Mouse (Mus musculus): ENCODE data around the gene Abcc5. TPM values are rescaled to one million over a fixed set of nuclear protein-coding genes. Genes with fewer than 3 reads are reported as not detected.
A peak's percentile ranks its signal among the peaks of the same experiment; 100 is the strongest.

Abcc5 gene
- polyA plus RNA-seq, 1 experiment = 56.0 TPM

- TF ChIP-seq POLR2A (IDR thresholded peaks at IDR 0.05; ENCODE audit: low read depth, low read length) (no peak), CTCF (conservative IDR thresholded peaks at IDR 0.05; ENCODE audit: insufficient read depth, insufficient read length, low read depth, low read length) (no peak)
- Histone ChIP-seq H3K27ac (ENCODE audit: insufficient read depth, low read depth, low read length) (no peak overlapping the region), H3K4me1 (ENCODE audit: control insufficient read depth, insufficient read depth, low read length) (peaks cover 3% of the 10 kb centered on the region; the same call in 1 of the 2 replicates), H3K36me3 (ENCODE audit: control insufficient read depth, insufficient read depth, low read length) (no peaks in the 10 kb centered on the region), H3K27me3 (replicated peaks; ENCODE audit: control insufficient read depth, insufficient read depth, low read length) (no peaks in the 10 kb centered on the region), H3K4me3 (ENCODE audit: insufficient read depth, low read depth, low read length) (no peak overlapping the region)
- DNase-seq = peak; percentile 39
- WGBS = 51% methylated on average over 8 of the region's 8 CpGs
These were observed 14.1 kb downstream of the Abcc5 start for GRCm38 (mm10) chr16:20411958-20412570.

GRCm38 (mm10) chr16:20405335-20405734, 20.9 kb downstream of the Abcc5 start:
- H3K4me1 ChIP-seq (ENCODE audit: control insufficient read depth, insufficient read depth, low read length) = no peaks in the 10 kb centered on the region
- no peak for TF ChIP-seq CTCF (conservative IDR thresholded peaks at IDR 0.05; ENCODE audit: insufficient read depth, insufficient read length, low read depth, low read length)
- no peak for TF ChIP-seq POLR2A (IDR thresholded peaks at IDR 0.05; ENCODE audit: low read depth, low read length)
- 79% methylated on average over 4 of the region's 4 CpGs for WGBS
- H3K27ac ChIP-seq (ENCODE audit: insufficient read depth, low read depth, low read length) = no peak overlapping the region
- 0 out of 2 replicates have a peak, but pooled peaks cover 2% of the 10 kb centered on the region for H3K36me3 ChIP-seq (ENCODE audit: control insufficient read depth, insufficient read depth, low read length)
- no peaks in the 10 kb centered on the region for H3K27me3 ChIP-seq (replicated peaks; ENCODE audit: control insufficient read depth, insufficient read depth, low read length)
- H3K4me3 ChIP-seq (ENCODE audit: insufficient read depth, low read depth, low read length) = no peak overlapping the region
- no peak for DNase-seq

GRCm38 (mm10) chr16:20403327-20403726, 22.9 kb downstream of the Abcc5 start:
- H3K36me3 ChIP-seq (ENCODE audit: control insufficient read depth, insufficient read depth, low read length) = peaks cover 2% of the 10 kb centered on the region; the same call in 1 of the 2 replicates
- WGBS = 94% methylated on average over 2 of the region's 2 CpGs
- no peak for TF ChIP-seq POLR2A (IDR thresholded peaks at IDR 0.05; ENCODE audit: low read depth, low read length)
- no peak for TF ChIP-seq CTCF (conservative IDR thresholded peaks at IDR 0.05; ENCODE audit: insufficient read depth, insufficient read length, low read depth, low read length)

GRCm38 (mm10) chr16:20401592-20401991, 24.6 kb downstream of the Abcc5 start:
- peaks cover 2% of the 10 kb centered on the region; the same call in 1 of the 2 replicates for H3K36me3 ChIP-seq (ENCODE audit: control insufficient read depth, insufficient read depth, low read length)

More at GRCm38 (mm10) chr16:20403327-20403726, 22.9 kb downstream of the Abcc5 start:
- Histone ChIP-seq H3K27me3 (replicated peaks; ENCODE audit: control insufficient read depth, insufficient read depth, low read length) (no peaks in the 10 kb centered on the region), H3K27ac (ENCODE audit: insufficient read depth, low read depth, low read length) (no peak overlapping the region), H3K4me1 (ENCODE audit: control insufficient read depth, insufficient read depth, low read length) (no peaks in the 10 kb centered on the region), H3K4me3 (ENCODE audit: insufficient read depth, low read depth, low read length) (no peak overlapping the region)
- no peak for DNase-seq

GRCm38 (mm10) chr16:20400707-20401591, 25.2 kb downstream of the Abcc5 start:
- Histone ChIP-seq H3K36me3 (ENCODE audit: control insufficient read depth, insufficient read depth, low read length) (peaks cover 2% of the 10 kb centered on the region; the same call in 1 of the 2 replicates), H3K27me3 (replicated peaks; ENCODE audit: control insufficient read depth, insufficient read depth, low read length) (no peaks in the 10 kb centered on the region), H3K4me1 (ENCODE audit: control insufficient read depth, insufficient read depth, low read length) (no peaks in the 10 kb centered on the region), H3K4me3 (ENCODE audit: insufficient read depth, low read depth, low read length) (no peak overlapping the region), H3K27ac (ENCODE audit: insufficient read depth, low read depth, low read length) (no peak overlapping the region)
- 96% methylated on average over 12 of the region's 12 CpGs for WGBS
- DNase-seq = no peak
- no peak for TF ChIP-seq CTCF (conservative IDR thresholded peaks at IDR 0.05; ENCODE audit: insufficient read depth, insufficient read length, low read depth, low read length)
- TF ChIP-seq POLR2A (IDR thresholded peaks at IDR 0.05; ENCODE audit: low read depth, low read length) = no peak

More at GRCm38 (mm10) chr16:20401592-20401991, 24.6 kb downstream of the Abcc5 start:
- no peak for DNase-seq
- 88% methylated on average over 3 of the region's 3 CpGs for WGBS
- no peak overlapping the region for H3K27ac ChIP-seq (ENCODE audit: insufficient read depth, low read depth, low read length)
- no peaks in the 10 kb centered on the region for H3K4me1 ChIP-seq (ENCODE audit: control insufficient read depth, insufficient read depth, low read length)
- TF ChIP-seq CTCF (conservative IDR thresholded peaks at IDR 0.05; ENCODE audit: insufficient read depth, insufficient read length, low read depth, low read length) = no peak
- no peak overlapping the region for H3K4me3 ChIP-seq (ENCODE audit: insufficient read depth, low read depth, low read length)
- H3K27me3 ChIP-seq (replicated peaks; ENCODE audit: control insufficient read depth, insufficient read depth, low read length) = no peaks in the 10 kb centered on the region

- no peaks in the 10 kb centered on the region; the same call in 1 of the 2 replicates for H3K36me3 ChIP-seq (ENCODE audit: control insufficient read depth, insufficient read depth, low read length)
- H3K27ac ChIP-seq (ENCODE audit: insufficient read depth, low read depth, low read length) = no peak overlapping the region
- H3K4me1 ChIP-seq (ENCODE audit: control insufficient read depth, insufficient read depth, low read length) = peaks cover 4% of the 10 kb centered on the region; the same call in 1 of the 2 replicates
- H3K4me3 ChIP-seq (ENCODE audit: insufficient read depth, low read depth, low read length) = no peak overlapping the region
- H3K27me3 ChIP-seq (replicated peaks; ENCODE audit: control insufficient read depth, insufficient read depth, low read length) = no peaks in the 10 kb centered on the region
- TF ChIP-seq CTCF (conservative IDR thresholded peaks at IDR 0.05; ENCODE audit: insufficient read depth, insufficient read length, low read depth, low read length) = no peak
- no peak for TF ChIP-seq POLR2A (IDR thresholded peaks at IDR 0.05; ENCODE audit: low read depth, low read length)
- 93% methylated on average over 10 of the region's 10 CpGs for WGBS
- no peak for DNase-seq
These were observed 29.3 kb downstream of the Abcc5 start for GRCm38 (mm10) chr16:20396851-20397250.
